Mouse (Mus musculus) embryonic facial prominence, embryonic 12.5 days (tissue): ENCODE results near the gene Insm2. TPM values are rescaled to one million over a fixed set of nuclear protein-coding genes. Genes with fewer than 3 reads are reported as not detected.
"Not testable (repeated sequence)": the region's sequence is repeated elsewhere in the genome, so short reads cannot be mapped to it uniquely, and the experiment has no call there.

Experiments
- ATAC-seq: fragments of 200-750 bp; cut with Nextera tagmentation; 2 replicates; pipeline ENCODE4 v1.8.0; 2017; ENCODE audit not compliant: insufficient number of reproducible peaks, insufficient read depth, low FRiP score, low TSS enrichment
- H3K27ac ChIP-seq: fragments of 300-500 bp; sonication (generic); 2 replicates; pipeline ENCODE4 v1.5.1; 2016; ENCODE audit warnings: mild to moderate bottlenecking
- H3K27me3 ChIP-seq: fragments of 300-500 bp; sonication (generic); 2 replicates; pipeline ENCODE4 v1.6.1; 2016; ENCODE audit warnings: mild to moderate bottlenecking, moderate library complexity
- H3K36me3 ChIP-seq: fragments of 300-500 bp; sonication (generic); 2 replicates; pipeline ENCODE4 v1.6.1; 2016; ENCODE audit warnings: mild to moderate bottlenecking
- H3K4me1 ChIP-seq: fragments of 300-500 bp; sonication (generic); 2 replicates; pipeline ENCODE4 v1.6.1; 2016
- H3K4me2 ChIP-seq: fragments of 300-500 bp; sonication (generic); replicated peaks from 2 replicates; pipeline ENCODE4 v1.6.1; 2016; ENCODE audit warnings: mild to moderate bottlenecking, moderate library complexity
- H3K4me3 ChIP-seq: fragments of 300-500 bp; sonication (generic); 2 replicates; pipeline ENCODE4 v1.5.1; 2016; ENCODE audit warnings: mild to moderate bottlenecking
- H3K9ac ChIP-seq: fragments of 300-500 bp; sonication (generic); 2 replicates; pipeline ENCODE4 v1.6.1; 2016; ENCODE audit warnings: mild to moderate bottlenecking, moderate library complexity
- H3K9me3 ChIP-seq: fragments of 300-500 bp; sonication (generic); 2 replicates; pipeline ENCODE4 v1.6.1; 2016; ENCODE audit warnings: mild to moderate bottlenecking, moderate library complexity
- WGBS: fragments of 180-500 bp; shearing (Covaris S2); methylation state at CpG from one replicate; pipeline ENCODE4 v1.1.7; 2016; 5-methylcytosine and 5-hydroxymethylcytosine counted together
- polyA plus RNA-seq: library from polyadenylated mRNA; unstranded; fragments of >200 nt; fragmentation: Nextera tagmentation; extraction: Ambion mirVana; gene quantifications from 2 replicates; pipeline ENCODE4 v1.2.1, GENCODE M21; 2016

The Insm2 gene
- polyA plus RNA-seq, 1 experiment from 2014 or later = 0.93 TPM

DNA sequence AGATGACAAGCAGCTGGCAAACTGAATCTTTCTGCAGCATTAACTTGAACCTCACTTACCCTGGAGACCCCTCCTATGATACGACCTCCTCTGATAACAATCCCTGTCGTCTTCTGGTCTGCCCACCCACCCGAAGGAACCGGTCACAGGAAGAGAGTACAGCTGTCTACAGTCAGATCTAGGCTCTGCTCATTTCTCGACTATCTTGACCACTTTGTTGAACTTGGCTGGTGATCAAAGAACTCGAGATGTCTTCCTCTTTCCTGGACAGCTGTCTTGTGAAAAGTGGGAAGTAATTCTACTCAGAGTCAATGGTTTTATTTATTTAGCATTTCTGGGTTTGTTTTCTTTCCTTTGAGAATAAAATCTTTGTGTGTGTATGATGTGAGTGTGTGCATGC lies 29.6 kb upstream of the Insm2 start:
- no peaks in the 10 kb centered on the region for H3K9me3 ChIP-seq
- H3K4me1 ChIP-seq = no peaks in the 10 kb centered on the region
- no peak overlapping the region for H3K4me3 ChIP-seq
- no peak overlapping the region for H3K4me2 ChIP-seq
- H3K9ac ChIP-seq = no peak overlapping the region
- WGBS = 72% methylated on average over 6 of the region's 6 CpGs
- ATAC-seq = no peak
- H3K36me3 ChIP-seq = no peaks in the 10 kb centered on the region
- H3K27ac ChIP-seq = no peak overlapping the region
- H3K27me3 ChIP-seq = no peaks in the 10 kb centered on the region

DNA sequence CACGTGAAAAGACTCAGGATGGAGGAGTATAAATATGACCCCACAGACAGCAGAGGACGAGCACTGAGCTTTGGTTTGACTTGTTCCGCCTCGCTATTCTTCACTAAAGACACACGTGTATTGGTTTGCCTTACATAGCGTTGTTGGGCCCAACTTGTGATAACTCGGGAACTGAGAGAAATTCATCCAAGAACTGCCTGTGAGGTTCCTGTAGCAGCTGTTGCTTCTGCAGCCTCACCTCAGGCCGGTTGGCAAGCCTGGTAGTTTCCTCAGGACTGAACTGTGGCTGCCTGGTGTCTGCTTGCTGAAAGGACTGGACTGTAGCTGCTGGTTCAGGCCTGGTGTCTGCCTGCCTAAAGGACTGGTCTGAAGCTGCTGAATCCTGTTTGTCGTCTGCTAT lies 28.6 kb upstream of the Insm2 start:
- no peak for ATAC-seq
- H3K4me2 ChIP-seq = no peak overlapping the region
- H3K9ac ChIP-seq = no peak overlapping the region
- H3K4me1 ChIP-seq = no peaks in the 10 kb centered on the region
- H3K36me3 ChIP-seq = no peaks in the 10 kb centered on the region
- no peak overlapping the region for H3K4me3 ChIP-seq
- no peak overlapping the region for H3K27ac ChIP-seq
- no peaks in the 10 kb centered on the region for H3K27me3 ChIP-seq
- H3K9me3 ChIP-seq = no peaks in the 10 kb centered on the region
- WGBS = 88% methylated on average over 9 of the region's 9 CpGs

DNA sequence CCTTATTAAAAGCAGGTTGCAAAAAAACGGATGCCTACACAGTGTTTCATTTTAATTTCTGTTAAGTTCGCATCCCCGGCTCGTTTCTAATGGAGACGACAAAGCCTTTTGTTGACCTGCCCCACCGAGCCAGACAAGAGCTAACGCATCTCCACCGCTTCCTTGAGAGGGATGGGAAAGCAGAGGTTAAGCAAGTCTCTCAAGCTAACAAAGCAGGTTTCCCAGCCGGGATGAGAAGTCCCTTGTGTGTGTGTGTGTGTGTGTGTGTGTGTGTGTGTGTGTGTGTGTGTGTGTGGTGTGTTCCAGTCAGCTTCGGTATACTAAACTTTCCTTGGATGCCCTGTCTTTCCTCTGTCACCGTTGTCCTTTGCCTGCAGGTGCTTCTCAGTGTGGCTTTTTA lies 28.0 kb upstream of the Insm2 start:
- Histone ChIP-seq H3K36me3 (no peaks in the 10 kb centered on the region), H3K27me3 (no peaks in the 10 kb centered on the region), H3K9me3 (no peaks in the 10 kb centered on the region), H3K4me1 (no peaks in the 10 kb centered on the region), H3K4me3 (no peak overlapping the region), H3K9ac (no peak overlapping the region), H3K4me2 (no peak overlapping the region), H3K27ac (no peak overlapping the region)
- no peak for ATAC-seq
- WGBS = 79% methylated on average over 11 of the region's 11 CpGs

DNA sequence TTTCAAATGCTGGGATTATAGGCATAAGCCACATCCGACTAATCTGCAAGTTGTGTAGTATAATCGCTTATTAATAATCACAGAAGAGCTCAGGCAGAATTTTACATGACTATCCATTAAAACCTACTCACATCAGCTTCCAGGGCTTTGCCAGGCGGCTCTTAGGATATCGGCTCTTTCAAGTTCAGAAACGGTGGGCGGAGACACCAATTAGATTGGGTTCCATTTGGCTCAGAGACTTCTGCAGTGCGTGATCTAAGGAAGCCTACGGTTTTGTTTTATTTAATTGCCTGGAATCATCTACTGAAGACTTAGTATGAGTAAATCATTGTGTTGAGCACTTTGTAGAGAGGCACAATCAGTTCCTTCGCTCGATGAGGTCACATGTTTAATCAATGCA lies 27.6 kb upstream of the Insm2 start:
- Histone ChIP-seq H3K4me2 (no peak overlapping the region), H3K9ac (no peak overlapping the region), H3K27ac (no peak overlapping the region), H3K4me1 (no peaks in the 10 kb centered on the region), H3K9me3 (no peaks in the 10 kb centered on the region), H3K27me3 (no peaks in the 10 kb centered on the region), H3K4me3 (no peak overlapping the region), H3K36me3 (no peaks in the 10 kb centered on the region)
- no peak for ATAC-seq
- WGBS = 86% methylated on average over 10 of the region's 10 CpGs

DNA sequence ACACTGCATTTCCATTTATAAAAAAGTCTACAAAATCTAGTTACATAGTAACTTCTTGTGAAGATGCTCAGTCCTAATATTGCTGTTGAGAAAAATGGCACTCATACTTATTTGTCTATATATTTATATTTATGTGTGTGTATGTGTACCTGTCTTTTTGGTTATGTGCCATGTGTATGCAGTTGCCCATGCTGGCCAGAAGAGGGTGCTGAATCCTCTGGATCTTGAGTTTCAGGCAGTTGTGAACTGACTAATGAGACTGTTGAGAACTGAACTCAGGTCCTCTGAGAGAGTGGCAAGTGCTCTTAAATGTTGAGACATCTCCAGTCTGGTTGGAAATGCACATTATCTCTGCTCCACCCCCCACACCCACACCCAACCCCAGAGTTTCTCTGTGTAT lies 26.1 kb upstream of the Insm2 start:
- no peak for ATAC-seq
- H3K4me1 ChIP-seq = no peaks in the 10 kb centered on the region
- H3K9ac ChIP-seq = no peak overlapping the region
- no peaks in the 10 kb centered on the region for H3K9me3 ChIP-seq
- no peak overlapping the region for H3K27ac ChIP-seq
- H3K27me3 ChIP-seq = no peaks in the 10 kb centered on the region
- H3K4me3 ChIP-seq = no peak overlapping the region
- H3K36me3 ChIP-seq = no peaks in the 10 kb centered on the region
- no peak overlapping the region for H3K4me2 ChIP-seq

DNA sequence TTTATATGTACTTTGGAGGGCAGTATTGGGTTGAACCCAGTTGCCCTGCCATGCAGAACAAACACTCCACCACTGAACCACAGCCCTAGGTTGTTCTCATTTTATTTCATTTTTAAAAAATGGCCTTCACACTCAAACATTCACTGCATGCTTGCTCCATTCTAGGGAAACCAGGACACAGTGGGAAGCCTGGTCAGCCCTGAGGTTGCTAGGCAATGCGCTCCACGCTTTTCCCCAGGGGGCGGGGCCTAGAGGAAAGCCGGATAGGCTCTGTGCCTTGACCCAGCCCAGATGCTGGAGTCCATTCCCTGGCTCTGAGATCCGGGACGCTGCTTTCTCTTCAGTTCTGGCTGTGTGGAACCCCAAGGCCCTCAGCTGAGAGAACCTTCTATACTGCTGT lies 25.4 kb upstream of the Insm2 start:
- Histone ChIP-seq H3K4me3 (no peak overlapping the region), H3K36me3 (no peaks in the 10 kb centered on the region), H3K27me3 (no peaks in the 10 kb centered on the region), H3K4me2 (no peak overlapping the region), H3K4me1 (no peaks in the 10 kb centered on the region), H3K9me3 (no peaks in the 10 kb centered on the region), H3K27ac (no peak overlapping the region), H3K9ac (no peak overlapping the region)
- peak; percentile 28; the same call in 1 of the 2 replicates for ATAC-seq
- 4% methylated on average over 6 of the region's 6 CpGs for WGBS

DNA sequence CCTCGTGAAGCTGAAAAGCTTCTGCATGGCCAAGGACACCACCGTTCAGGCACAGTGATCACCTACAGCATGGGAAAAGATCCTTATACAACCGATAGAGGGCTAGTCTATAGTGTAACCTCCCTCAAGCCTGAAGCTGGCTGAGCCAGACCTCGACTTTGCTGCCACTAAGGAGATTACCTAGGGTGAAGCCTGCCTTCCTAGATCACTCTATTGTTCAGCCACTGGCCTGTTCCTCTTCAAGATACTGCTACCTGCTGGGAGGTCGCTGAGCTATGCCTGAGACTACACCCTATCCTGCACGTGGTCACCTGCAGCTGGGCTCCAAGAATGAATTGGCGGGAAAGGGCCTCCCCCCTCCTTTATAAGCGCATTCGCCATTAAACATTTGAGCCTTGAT lies 12.3 kb upstream of the Insm2 start:
- not testable (repeated sequence) for H3K4me1 ChIP-seq, H3K27ac ChIP-seq, ATAC-seq, H3K4me2 ChIP-seq, H3K9me3 ChIP-seq, H3K9ac ChIP-seq, H3K36me3 ChIP-seq, H3K27me3 ChIP-seq, H3K4me3 ChIP-seq
- WGBS = 52% methylated on average over 9 of the region's 9 CpGs

DNA sequence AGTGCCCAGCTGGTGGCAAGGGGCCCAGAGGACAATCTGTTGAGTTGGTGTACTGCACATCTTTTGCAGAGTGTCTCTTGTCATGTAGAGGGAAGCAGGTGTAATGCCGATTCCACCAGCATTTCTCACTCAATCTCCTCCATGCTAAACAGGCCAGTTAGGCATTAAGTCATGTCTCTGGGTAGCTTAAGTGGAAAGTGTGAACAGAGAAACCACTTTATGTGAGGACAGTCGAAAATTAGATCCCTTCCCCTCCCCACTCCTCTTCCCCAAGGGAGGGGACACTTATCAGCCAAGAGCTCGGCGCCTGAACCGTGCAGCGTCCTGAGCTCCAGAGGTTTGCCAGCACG lies 715 bp upstream of the Insm2 start:
- no peak overlapping the region for H3K9ac ChIP-seq
- ATAC-seq = no peak
- no peaks in the 10 kb centered on the region for H3K36me3 ChIP-seq
- no peaks in the 10 kb centered on the region for H3K9me3 ChIP-seq
- H3K4me1 ChIP-seq = peaks cover 19% of the 10 kb centered on the region
- no peak overlapping the region for H3K27ac ChIP-seq
- 7% methylated on average over 7 of the region's 7 CpGs for WGBS
- peaks cover 57% of the 10 kb centered on the region for H3K27me3 ChIP-seq
- peak overlapping the region; percentile 83 for H3K4me2 ChIP-seq
- H3K4me3 ChIP-seq = peak overlapping the region; percentile 44

DNA sequence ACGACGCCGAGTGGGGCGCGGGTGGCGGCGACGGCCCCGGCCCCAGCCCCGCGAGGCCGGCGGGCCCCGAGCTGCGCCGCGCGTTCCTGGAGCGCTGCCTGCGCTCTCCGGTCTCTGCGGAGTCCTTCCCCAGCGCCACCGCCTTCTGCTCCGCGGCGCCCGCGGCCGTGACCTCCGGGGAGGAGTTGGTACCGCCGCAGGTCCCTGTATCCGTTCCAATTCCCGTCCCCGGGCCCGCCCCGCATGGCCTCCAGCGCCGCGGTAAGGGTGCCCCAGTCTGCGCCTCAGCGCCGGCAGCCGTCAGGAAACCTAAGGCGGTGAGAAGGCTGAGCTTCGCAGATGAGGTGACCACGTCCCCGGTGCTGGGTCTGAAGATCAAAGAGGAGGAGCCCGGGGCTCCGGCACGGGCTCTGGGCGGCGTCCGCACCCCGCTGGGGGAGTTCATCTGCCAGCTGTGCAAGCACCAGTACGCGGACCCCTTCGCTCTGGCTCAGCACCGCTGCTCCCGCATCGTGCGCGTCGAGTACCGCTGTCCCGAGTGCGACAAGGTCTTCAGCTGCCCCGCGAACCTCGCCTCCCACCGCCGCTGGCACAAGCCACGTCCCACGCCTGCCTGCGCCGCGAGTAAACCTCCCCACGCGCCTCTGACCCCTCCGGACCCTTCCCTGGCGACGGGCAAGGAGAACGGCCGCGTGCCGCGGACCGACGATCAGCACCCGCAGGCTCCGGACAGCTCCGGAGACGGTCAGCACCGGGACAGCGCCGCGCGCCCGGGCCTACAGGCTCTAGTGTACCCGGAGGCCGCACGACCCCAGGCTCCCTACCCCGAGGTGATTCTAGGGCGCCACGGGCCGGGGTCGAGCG lies 644 bp downstream of the Insm2 start:
- ATAC-seq = peak; percentile 84
- peaks cover 19% of the 10 kb centered on the region for H3K4me1 ChIP-seq
- no peaks in the 10 kb centered on the region for H3K9me3 ChIP-seq
- H3K27me3 ChIP-seq = peaks cover 57% of the 10 kb centered on the region
- peak overlapping the region; percentile 83 for H3K4me2 ChIP-seq
- WGBS = 1% methylated on average over 100 of the region's 109 CpGs
- no peak overlapping the region for H3K27ac ChIP-seq
- no peak overlapping the region for H3K9ac ChIP-seq
- H3K4me3 ChIP-seq = peak overlapping the region; percentile 44
- no peaks in the 10 kb centered on the region for H3K36me3 ChIP-seq

DNA sequence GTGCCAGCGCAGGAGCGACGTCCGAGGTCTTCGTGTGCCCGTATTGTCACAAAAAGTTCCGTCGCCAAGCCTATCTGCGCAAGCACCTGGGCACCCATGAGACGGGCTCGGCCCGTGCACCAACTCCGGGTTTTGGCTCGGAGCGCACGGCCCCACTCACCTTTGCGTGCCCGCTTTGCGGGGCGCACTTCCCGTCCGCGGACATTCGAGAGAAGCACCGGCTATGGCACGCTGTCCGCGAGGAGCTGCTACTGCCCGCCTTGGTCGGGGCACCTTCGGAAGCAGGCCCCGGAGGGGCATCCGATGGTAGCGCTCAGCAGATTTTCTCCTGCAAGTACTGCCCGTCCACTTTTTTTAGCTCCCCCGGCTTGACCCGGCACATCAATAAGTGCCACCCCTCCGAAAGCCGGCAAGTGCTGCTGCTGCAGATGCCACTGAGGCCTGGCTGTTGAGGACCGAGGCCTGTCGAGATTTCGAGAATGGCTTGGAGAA lies 1.3 kb downstream of the Insm2 start:
- Histone ChIP-seq H3K4me2 (peak overlapping the region; percentile 83), H3K27ac (no peak overlapping the region), H3K9ac (no peak overlapping the region), H3K27me3 (peaks cover 57% of the 10 kb centered on the region), H3K9me3 (no peaks in the 10 kb centered on the region), H3K4me1 (peaks cover 19% of the 10 kb centered on the region), H3K36me3 (no peaks in the 10 kb centered on the region), H3K4me3 (peak overlapping the region; percentile 44)
- no peak for ATAC-seq
- 3% methylated on average over 40 of the region's 42 CpGs for WGBS

DNA sequence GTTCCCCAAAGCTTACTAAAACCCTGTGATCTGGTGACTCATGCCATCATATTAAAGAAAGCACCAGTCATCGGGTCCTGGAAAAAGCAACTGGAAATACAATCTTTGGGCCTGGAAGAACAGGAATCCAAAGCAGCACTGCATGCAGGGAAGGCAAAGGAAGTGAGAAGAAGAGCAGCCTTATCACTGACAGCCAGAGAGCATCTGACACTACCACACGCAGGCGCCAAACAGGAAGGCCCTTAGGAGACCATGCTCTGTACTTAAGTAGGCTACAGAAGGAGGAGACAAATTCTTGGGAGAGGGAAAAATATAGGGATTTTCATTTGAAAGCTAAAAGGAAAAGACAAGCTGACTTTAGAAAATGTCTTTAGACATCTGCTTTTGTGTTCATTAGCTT lies 5.2 kb downstream of the Insm2 start:
- no peak overlapping the region for H3K9ac ChIP-seq
- H3K9me3 ChIP-seq = no peaks in the 10 kb centered on the region
- H3K4me1 ChIP-seq = peaks cover 13% of the 10 kb centered on the region; the same call in 1 of the 2 replicates
- WGBS = 56% methylated on average over 3 of the region's 3 CpGs
- no peaks in the 10 kb centered on the region for H3K36me3 ChIP-seq
- H3K27ac ChIP-seq = no peak overlapping the region
- H3K4me3 ChIP-seq = no peak overlapping the region
- H3K27me3 ChIP-seq = peaks cover 26% of the 10 kb centered on the region
- no peak for ATAC-seq
- no peak overlapping the region for H3K4me2 ChIP-seq

DNA sequence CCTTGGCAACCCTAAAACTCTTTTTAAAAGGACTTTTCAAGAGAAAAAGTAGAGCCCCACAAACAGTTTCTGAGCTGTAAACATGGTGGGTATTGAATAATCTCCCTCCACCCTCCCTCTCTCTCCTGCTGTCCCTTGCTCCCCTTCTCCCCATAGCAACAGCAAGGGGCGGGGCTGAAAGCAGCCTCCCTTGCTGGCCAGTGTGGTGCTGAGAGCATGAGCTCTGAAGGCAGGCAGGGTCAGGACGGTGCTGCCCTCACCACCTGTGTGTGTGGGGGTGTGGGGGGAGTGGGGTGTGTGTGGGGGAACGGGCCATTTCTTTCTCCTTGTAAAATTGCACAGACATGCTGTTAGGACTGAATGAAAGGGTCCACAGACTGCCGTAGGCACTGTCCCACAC lies 8.7 kb downstream of the Insm2 start:
- Histone ChIP-seq H3K4me1 (0 out of 2 replicates have a peak, but pooled peaks cover 2% of the 10 kb centered on the region), H3K4me3 (no peak overlapping the region), H3K9me3 (no peaks in the 10 kb centered on the region), H3K27me3 (no peaks in the 10 kb centered on the region), H3K4me2 (no peak overlapping the region), H3K9ac (no peak overlapping the region), H3K36me3 (no peaks in the 10 kb centered on the region), H3K27ac (no peak overlapping the region)
- 28% methylated on average over 4 of the region's 4 CpGs for WGBS
- no peak for ATAC-seq
